Mouse (Mus musculus): ENCODE results near the gene Mon2. TPM values are rescaled to one million over a fixed set of nuclear protein-coding genes. Genes with fewer than 3 reads are reported as not detected.
A peak's percentile ranks its signal among the peaks of the same experiment; 100 is the strongest.
"Not testable (repeated sequence)": the region's sequence is repeated elsewhere in the genome, so short reads cannot be mapped to it uniquely, and the experiment has no call there.

Mon2 gene
- polyA plus RNA-seq, 1 experiment from 2014 or later = 19.9 TPM

- no peak overlapping the region for H3K27ac ChIP-seq
Measured at GRCm38 (mm10) chr10:122973241-122973640, 103.1 kb downstream of the Mon2 start.

GRCm38 (mm10) chr10:122970188-122970587 is 106.1 kb downstream of the Mon2 start:
- H3K36me3 ChIP-seq = no peaks in the 10 kb centered on the region
- ATAC-seq = no peak
- no peaks in the 10 kb centered on the region for H3K9me3 ChIP-seq (replicated peaks)
- H3K4me3 ChIP-seq = no peak overlapping the region
- no peak overlapping the region for H3K4me2 ChIP-seq
- whole genome bisulfite sequencing (ENCODE audit: insufficient replicate concordance) = 58% methylated on average over 7 of the region's 7 CpGs
- H3K9ac ChIP-seq = no peak overlapping the region
- no peak overlapping the region for H3K27ac ChIP-seq
- 0 out of 2 replicates have a peak, but pooled peaks cover under 1% of the 10 kb centered on the region for H3K27me3 ChIP-seq (replicated peaks)
- no peaks in the 10 kb centered on the region for H3K4me1 ChIP-seq

More at GRCm38 (mm10) chr10:122973241-122973640, 103.1 kb downstream of the Mon2 start:
- ATAC-seq = no peak
- Histone ChIP-seq H3K9ac (no peak overlapping the region), H3K4me3 (no peak overlapping the region), H3K9me3 (replicated peaks) (no peaks in the 10 kb centered on the region), H3K36me3 (no peaks in the 10 kb centered on the region), H3K4me1 (peaks cover 10% of the 10 kb centered on the region; the same call in 1 of the 2 replicates), H3K27me3 (replicated peaks) (no peaks in the 10 kb centered on the region), H3K4me2 (no peak overlapping the region)

- Histone ChIP-seq H3K4me1 (no peaks in the 10 kb centered on the region), H3K27ac (no peak overlapping the region), H3K4me2 (no peak overlapping the region), H3K9ac (no peak overlapping the region), H3K4me3 (no peak overlapping the region), H3K27me3 (replicated peaks) (peaks cover 37% of the 10 kb centered on the region), H3K9me3 (replicated peaks) (no peaks in the 10 kb centered on the region), H3K36me3 (no peaks in the 10 kb centered on the region)
- no peak for ATAC-seq
- WGBS (ENCODE audit: insufficient replicate concordance) = 62% methylated on average over 7 of the region's 7 CpGs
Measured at GRCm38 (mm10) chr10:122966421-122966820, 109.9 kb downstream of the Mon2 start.

GRCm38 (mm10) chr10:122965650-122966049 is 110.7 kb downstream of the Mon2 start:
- H3K27ac ChIP-seq; H3K4me3 ChIP-seq; H3K36me3 ChIP-seq; ATAC-seq; H3K4me2 ChIP-seq; H3K4me1 ChIP-seq; H3K9me3 ChIP-seq (replicated peaks); H3K9ac ChIP-seq: not testable (repeated sequence)
- WGBS (ENCODE audit: insufficient replicate concordance) = 84% methylated on average over 5 of the region's 5 CpGs
- H3K27me3 ChIP-seq (replicated peaks) = peaks cover 41% of the 10 kb centered on the region

GRCm38 (mm10) chr10:122964241-122964636 is 112.1 kb downstream of the Mon2 start:
- Histone ChIP-seq H3K27ac (no peak overlapping the region), H3K4me3 (no peak overlapping the region), H3K27me3 (replicated peaks) (peaks cover 41% of the 10 kb centered on the region), H3K36me3 (no peaks in the 10 kb centered on the region), H3K9me3 (replicated peaks) (no peaks in the 10 kb centered on the region), H3K4me1 (no peaks in the 10 kb centered on the region), H3K9ac (no peak overlapping the region), H3K4me2 (no peak overlapping the region; the same call in 1 of the 2 replicates)
- ATAC-seq = no peak
- 22% methylated on average over 4 of the region's 4 CpGs for WGBS (ENCODE audit: insufficient replicate concordance)

GRCm38 (mm10) chr10:122963463-122964240 is 112.7 kb downstream of the Mon2 start:
- Histone ChIP-seq H3K4me3 (no peak overlapping the region), H3K9me3 (replicated peaks) (no peaks in the 10 kb centered on the region), H3K36me3 (no peaks in the 10 kb centered on the region), H3K27ac (no peak overlapping the region), H3K27me3 (replicated peaks) (peaks cover 41% of the 10 kb centered on the region), H3K4me1 (no peaks in the 10 kb centered on the region), H3K4me2 (peak overlapping the region; percentile 33), H3K9ac (no peak overlapping the region)
- 13% methylated on average over 21 of the region's 21 CpGs for WGBS (ENCODE audit: insufficient replicate concordance)
- no peak for ATAC-seq

- peaks cover 41% of the 10 kb centered on the region for H3K27me3 ChIP-seq (replicated peaks)
- no peak overlapping the region for H3K27ac ChIP-seq
- no peak overlapping the region for H3K9ac ChIP-seq
- 53% methylated on average over 9 of the region's 9 CpGs for WGBS (ENCODE audit: insufficient replicate concordance)
- H3K9me3 ChIP-seq (replicated peaks) = no peaks in the 10 kb centered on the region
- no peaks in the 10 kb centered on the region for H3K36me3 ChIP-seq
- no peak for ATAC-seq
- H3K4me2 ChIP-seq = no peak overlapping the region
- no peaks in the 10 kb centered on the region for H3K4me1 ChIP-seq
- H3K4me3 ChIP-seq = no peak overlapping the region
Measured at GRCm38 (mm10) chr10:122962651-122963050, 113.7 kb downstream of the Mon2 start.

- 55% methylated on average over 9 of the region's 9 CpGs for WGBS (ENCODE audit: insufficient replicate concordance)
Measured at GRCm38 (mm10) chr10:122961494-122961893, 114.8 kb downstream of the Mon2 start.

GRCm38 (mm10) chr10:122960738-122961137 is 115.6 kb downstream of the Mon2 start:
- Histone ChIP-seq H3K9ac (no peak overlapping the region), H3K27ac (no peak overlapping the region), H3K27me3 (replicated peaks) (peaks cover 41% of the 10 kb centered on the region), H3K9me3 (replicated peaks) (no peaks in the 10 kb centered on the region), H3K4me2 (no peak overlapping the region), H3K4me1 (no peaks in the 10 kb centered on the region), H3K4me3 (no peak overlapping the region), H3K36me3 (no peaks in the 10 kb centered on the region)
- 55% methylated on average over 16 of the region's 16 CpGs for WGBS (ENCODE audit: insufficient replicate concordance)
- no peak for ATAC-seq

More at GRCm38 (mm10) chr10:122961494-122961893, 114.8 kb downstream of the Mon2 start:
- no peaks in the 10 kb centered on the region for H3K9me3 ChIP-seq (replicated peaks)
- no peak overlapping the region for H3K27ac ChIP-seq
- no peak overlapping the region for H3K9ac ChIP-seq
- H3K4me1 ChIP-seq = no peaks in the 10 kb centered on the region
- H3K4me2 ChIP-seq = no peak overlapping the region
- ATAC-seq = no peak
- no peaks in the 10 kb centered on the region for H3K36me3 ChIP-seq
- no peak overlapping the region for H3K4me3 ChIP-seq
- peaks cover 41% of the 10 kb centered on the region for H3K27me3 ChIP-seq (replicated peaks)

- Histone ChIP-seq H3K27me3 (replicated peaks) (peaks cover 41% of the 10 kb centered on the region), H3K4me1 (no peaks in the 10 kb centered on the region)
- ATAC-seq = no peak
Measured at GRCm38 (mm10) chr10:122960216-122960615, 116.1 kb downstream of the Mon2 start.

GRCm38 (mm10) chr10:122958699-122959098 is 117.6 kb downstream of the Mon2 start:
- 74% methylated on average over 5 of the region's 5 CpGs for WGBS (ENCODE audit: insufficient replicate concordance)
- no peaks in the 10 kb centered on the region for H3K36me3 ChIP-seq
- H3K27me3 ChIP-seq (replicated peaks) = peaks cover 26% of the 10 kb centered on the region
- ATAC-seq = no peak
- H3K4me3 ChIP-seq = no peak overlapping the region
- H3K4me2 ChIP-seq = no peak overlapping the region
- H3K27ac ChIP-seq = no peak overlapping the region
- H3K4me1 ChIP-seq = no peaks in the 10 kb centered on the region
- H3K9ac ChIP-seq = no peak overlapping the region
- no peaks in the 10 kb centered on the region for H3K9me3 ChIP-seq (replicated peaks)

More at GRCm38 (mm10) chr10:122960216-122960615, 116.1 kb downstream of the Mon2 start:
- Histone ChIP-seq H3K9me3 (replicated peaks) (no peaks in the 10 kb centered on the region), H3K4me3 (no peak overlapping the region), H3K4me2 (no peak overlapping the region), H3K36me3 (no peaks in the 10 kb centered on the region), H3K9ac (no peak overlapping the region), H3K27ac (no peak overlapping the region)
- 70% methylated on average over 16 of the region's 16 CpGs for WGBS (ENCODE audit: insufficient replicate concordance)

GRCm38 (mm10) chr10:122957918-122958317 is 118.4 kb downstream of the Mon2 start:
- Histone ChIP-seq H3K27ac (no peak overlapping the region), H3K27me3 (replicated peaks) (peaks cover 18% of the 10 kb centered on the region), H3K4me2 (no peak overlapping the region), H3K9ac (no peak overlapping the region), H3K4me1 (no peaks in the 10 kb centered on the region), H3K36me3 (no peaks in the 10 kb centered on the region), H3K4me3 (no peak overlapping the region), H3K9me3 (replicated peaks) (no peaks in the 10 kb centered on the region)
- 60% methylated on average over 2 of the region's 2 CpGs for WGBS (ENCODE audit: insufficient replicate concordance)
- ATAC-seq = no peak
